Mouse (Mus musculus) forebrain, embryonic 13.5 days (tissue): Measurements from ENCODE around the gene Cpsf3. TPM values are rescaled to one million over a fixed set of nuclear protein-coding genes. Genes with fewer than 3 reads are reported as not detected.

Experiments
- ATAC-seq: fragments of 200-750 bp; cut with Nextera tagmentation; 2 replicates; pipeline ENCODE4 v1.8.0; 2017
- H3K27ac ChIP-seq: fragments of 300-500 bp; sonication (generic); 2 replicates; pipeline ENCODE4 v1.5.1; 2015; ENCODE audit warnings: inconsistent platforms, mild to moderate bottlenecking, moderate library complexity
- H3K27me3 ChIP-seq: fragments of 300-500 bp; sonication (generic); 2 replicates; pipeline ENCODE4 v1.6.1; 2015; ENCODE audit warnings: mild to moderate bottlenecking, inconsistent platforms
- H3K36me3 ChIP-seq: fragments of 300-500 bp; sonication (generic); 2 replicates; pipeline ENCODE4 v1.6.1; 2015; ENCODE audit warnings: mild to moderate bottlenecking, inconsistent platforms; ENCODE audit not compliant: poor library complexity, severe bottlenecking
- H3K4me1 ChIP-seq: fragments of 300-500 bp; sonication (generic); 2 replicates; pipeline ENCODE4 v1.6.1; 2015; ENCODE audit warnings: inconsistent platforms
- H3K4me2 ChIP-seq: fragments of 300-500 bp; sonication (generic); 2 replicates; pipeline ENCODE4 v1.6.1; 2015; ENCODE audit warnings: inconsistent platforms, mild to moderate bottlenecking, moderate library complexity
- H3K4me3 ChIP-seq: fragments of 300-500 bp; sonication (generic); 2 replicates; pipeline ENCODE4 v1.5.1; 2015; ENCODE audit warnings: mild to moderate bottlenecking, inconsistent platforms
- H3K9ac ChIP-seq: fragments of 300-500 bp; sonication (generic); 2 replicates; pipeline ENCODE4 v1.6.1; 2015; ENCODE audit warnings: mild to moderate bottlenecking, inconsistent platforms
- H3K9me3 ChIP-seq: fragments of 300-500 bp; sonication (generic); replicated peaks from 2 replicates; pipeline ENCODE4 v1.6.1; 2016; ENCODE audit warnings: inconsistent platforms
- WGBS: fragments of 180-500 bp; shearing (Covaris S2); methylation state at CpG from one replicate; pipeline ENCODE4 v1.1.7; 2015; 5-methylcytosine and 5-hydroxymethylcytosine counted together
- polyA plus RNA-seq: library from polyadenylated mRNA; unstranded; fragments of >200 nt; fragmentation: Nextera tagmentation; extraction: Ambion mirVana; gene quantifications from 2 replicates; pipeline ENCODE4 v1.2.1, GENCODE M21; 2015

Cpsf3 gene
- polyA plus RNA-seq, 1 experiment from 2014 or later, result 117 TPM

DNA sequence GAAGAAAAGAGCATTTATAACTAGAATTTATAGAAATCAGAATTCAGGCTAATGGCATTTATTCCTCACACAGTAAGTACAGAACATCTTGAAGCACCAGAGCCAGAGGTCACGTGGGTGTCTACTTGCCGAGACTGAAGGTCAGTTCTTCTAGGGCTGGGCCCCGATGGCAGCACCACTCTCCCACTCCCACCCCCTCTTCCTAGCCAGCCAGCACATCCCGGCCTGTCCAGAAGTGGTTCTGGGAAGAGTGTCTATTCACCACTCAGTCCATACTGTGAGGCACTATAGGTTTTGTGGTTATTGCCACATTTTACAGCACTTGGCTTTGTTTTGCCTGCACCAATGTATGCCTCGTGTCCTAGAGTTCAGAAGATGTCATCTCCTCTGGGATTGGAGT is 38.9 kb downstream of the Cpsf3 start:
- no peak overlapping the region for H3K4me3 ChIP-seq
- 88% methylated on average over 5 of the region's 5 CpGs for WGBS
- H3K9ac ChIP-seq, result no peak overlapping the region
- H3K9me3 ChIP-seq, result no peaks in the 10 kb centered on the region
- no peak overlapping the region for H3K27ac ChIP-seq
- no peak for ATAC-seq
- H3K4me2 ChIP-seq, result no peak overlapping the region
- H3K27me3 ChIP-seq, result no peaks in the 10 kb centered on the region
- H3K4me1 ChIP-seq, result no peaks in the 10 kb centered on the region
- peaks cover 74% of the 10 kb centered on the region for H3K36me3 ChIP-seq

DNA sequence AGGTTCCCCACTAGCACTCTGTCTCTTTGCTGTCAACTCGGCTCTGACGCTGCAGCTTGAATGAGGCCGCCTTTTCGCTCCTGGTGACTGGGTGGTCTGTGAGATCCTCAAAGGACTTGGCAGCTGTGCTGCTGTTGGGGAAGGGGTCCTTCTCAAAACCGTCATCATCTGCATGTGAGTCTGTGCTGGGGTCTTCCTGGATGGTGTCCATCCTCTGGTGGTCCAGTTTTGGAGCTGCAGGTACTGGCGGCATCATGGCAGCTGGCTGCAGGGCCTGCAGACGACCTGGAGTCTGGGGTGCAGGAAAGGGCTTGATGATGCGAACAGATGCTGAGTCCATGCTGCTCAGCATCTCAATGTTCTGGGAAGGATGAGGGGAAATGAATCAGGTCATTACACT is 40.1 kb downstream of the Cpsf3 start:
- H3K4me3 ChIP-seq, result no peak overlapping the region
- no peak overlapping the region for H3K4me2 ChIP-seq
- peaks cover 81% of the 10 kb centered on the region for H3K36me3 ChIP-seq
- H3K27ac ChIP-seq, result no peak overlapping the region
- H3K4me1 ChIP-seq, result no peaks in the 10 kb centered on the region
- no peaks in the 10 kb centered on the region for H3K9me3 ChIP-seq
- no peak for ATAC-seq
- no peak overlapping the region for H3K9ac ChIP-seq
- 93% methylated on average over 8 of the region's 8 CpGs for WGBS
- no peaks in the 10 kb centered on the region for H3K27me3 ChIP-seq

DNA sequence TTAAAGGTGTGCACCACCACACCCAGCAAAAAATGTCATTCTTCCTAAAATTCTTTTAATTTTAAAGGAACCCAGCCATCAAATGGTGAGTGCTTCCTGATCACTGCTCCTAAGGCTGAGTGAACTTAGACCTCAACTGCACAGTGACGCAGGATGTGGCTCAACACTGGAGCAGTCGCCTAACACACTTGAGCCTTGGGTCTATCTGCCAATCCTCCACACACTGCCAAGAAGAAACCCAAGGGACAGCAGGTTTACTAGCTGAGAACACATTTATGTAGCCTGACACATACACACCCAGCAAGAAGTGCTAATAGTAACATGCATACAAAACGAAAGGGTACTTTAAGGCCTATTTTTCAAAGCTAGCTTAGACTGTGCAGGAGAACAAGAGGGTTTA is 41.1 kb downstream of the Cpsf3 start:
- Histone ChIP-seq H3K36me3 (peaks cover 83% of the 10 kb centered on the region), H3K27me3 (no peaks in the 10 kb centered on the region), H3K9me3 (no peaks in the 10 kb centered on the region), H3K4me1 (no peaks in the 10 kb centered on the region), H3K9ac (no peak overlapping the region), H3K4me3 (no peak overlapping the region), H3K27ac (no peak overlapping the region), H3K4me2 (no peak overlapping the region)
- 95% methylated on average over 3 of the region's 3 CpGs for WGBS
- no peak for ATAC-seq

DNA sequence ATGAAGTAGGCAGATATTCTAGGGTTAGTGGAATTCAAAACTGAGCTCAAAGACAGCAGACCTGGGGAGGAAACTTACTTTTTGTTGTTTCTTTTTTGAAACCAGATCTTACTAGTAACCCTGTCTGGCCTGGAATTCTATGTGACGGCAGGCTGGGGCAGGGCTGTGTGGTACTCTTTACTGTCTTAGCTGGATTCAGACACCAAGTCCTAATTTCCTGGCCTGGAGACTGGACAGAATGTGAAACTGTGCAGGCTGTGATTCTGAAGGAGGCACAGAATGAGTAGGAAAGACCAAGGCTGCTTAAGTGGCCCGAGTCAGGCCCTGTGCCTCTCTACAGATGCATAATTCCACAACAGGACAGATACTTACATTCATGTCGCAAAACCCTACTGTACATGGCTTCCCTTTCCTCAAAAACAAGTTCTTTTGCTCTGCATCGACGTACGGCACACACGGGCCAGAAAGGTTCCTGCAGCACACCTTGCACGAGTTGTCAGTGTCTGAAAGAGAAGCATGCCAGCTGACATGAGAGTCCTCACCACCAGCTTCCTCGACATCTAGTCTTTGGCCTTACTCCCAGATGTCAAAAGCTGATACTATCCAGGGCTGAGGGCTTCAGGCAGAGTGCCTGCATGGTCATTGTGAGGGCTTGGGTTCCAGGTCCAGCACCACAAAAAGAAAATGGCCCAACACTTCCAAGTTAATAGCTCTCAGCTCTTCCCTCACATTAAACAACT is 44.6 kb downstream of the Cpsf3 start:
- Histone ChIP-seq H3K4me2 (no peak overlapping the region), H3K36me3 (peaks cover 89% of the 10 kb centered on the region), H3K27me3 (no peaks in the 10 kb centered on the region), H3K4me1 (no peaks in the 10 kb centered on the region), H3K27ac (no peak overlapping the region), H3K4me3 (no peak overlapping the region), H3K9ac (no peak overlapping the region), H3K9me3 (no peaks in the 10 kb centered on the region)
- 93% methylated on average over 9 of the region's 9 CpGs for WGBS
- ATAC-seq, result no peak

DNA sequence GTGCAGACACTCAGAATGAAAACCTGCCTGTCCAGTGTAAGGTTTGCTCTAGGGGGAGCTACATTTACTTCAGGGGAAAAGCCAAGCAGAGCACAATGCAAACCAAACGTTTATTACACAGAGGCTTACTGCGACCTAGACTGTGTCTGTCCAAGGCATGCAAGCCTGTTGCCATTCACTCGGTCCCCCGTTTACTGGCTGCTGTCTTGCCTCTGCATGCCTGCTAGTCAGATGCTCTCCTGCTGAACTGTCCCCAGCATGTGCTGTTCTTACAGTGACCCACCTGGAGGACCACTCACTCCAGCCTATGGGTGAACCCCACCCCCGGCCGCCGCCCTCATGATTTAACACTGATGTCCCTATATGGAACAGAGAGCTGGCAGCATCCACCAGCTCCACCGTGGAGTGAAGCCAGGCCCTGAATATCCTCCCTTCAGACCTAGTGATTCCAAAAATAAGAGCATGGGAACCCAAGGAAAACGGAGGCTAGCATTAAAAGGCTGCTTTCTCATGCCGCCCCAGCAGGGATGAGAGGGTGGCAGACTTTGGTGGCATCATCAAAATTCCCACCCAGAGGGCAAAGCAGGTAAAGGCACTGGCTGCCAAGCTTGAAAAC is 45.9 kb downstream of the Cpsf3 start:
- no peak overlapping the region for H3K4me2 ChIP-seq
- H3K9ac ChIP-seq, result no peak overlapping the region
- H3K4me1 ChIP-seq, result no peaks in the 10 kb centered on the region
- peaks cover 88% of the 10 kb centered on the region for H3K36me3 ChIP-seq
- H3K27ac ChIP-seq, result no peak overlapping the region
- ATAC-seq, result no peak
- H3K9me3 ChIP-seq, result no peaks in the 10 kb centered on the region
- no peak overlapping the region for H3K4me3 ChIP-seq
- WGBS, result 89% methylated on average over 10 of the region's 10 CpGs
- H3K27me3 ChIP-seq, result no peaks in the 10 kb centered on the region

DNA sequence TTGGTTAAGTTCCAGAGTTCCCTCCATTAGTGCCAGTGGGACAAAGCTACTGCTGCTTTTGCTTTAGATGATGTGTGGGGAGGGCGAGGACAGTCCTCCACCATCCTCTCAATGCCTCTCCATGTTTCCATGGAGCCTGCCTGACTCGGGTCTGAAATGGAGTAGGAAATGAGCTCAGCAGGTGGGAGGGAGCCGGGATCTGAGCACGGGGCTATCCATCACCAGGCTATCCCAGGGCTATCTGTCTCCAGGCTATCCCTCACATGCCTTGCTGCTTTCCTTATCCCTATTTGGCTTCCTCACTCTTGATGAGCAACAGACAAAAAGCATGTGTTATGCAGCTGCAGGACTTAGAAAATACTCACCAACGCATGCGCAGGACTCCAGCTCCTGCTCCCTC is 46.5 kb downstream of the Cpsf3 start:
- WGBS, result 83% methylated on average over 6 of the region's 6 CpGs
- no peak overlapping the region for H3K4me2 ChIP-seq
- H3K9ac ChIP-seq, result no peak overlapping the region
- no peaks in the 10 kb centered on the region for H3K4me1 ChIP-seq
- no peak for ATAC-seq
- no peak overlapping the region for H3K27ac ChIP-seq
- no peak overlapping the region for H3K4me3 ChIP-seq
- H3K9me3 ChIP-seq, result no peaks in the 10 kb centered on the region
- peaks cover 87% of the 10 kb centered on the region for H3K36me3 ChIP-seq
- H3K27me3 ChIP-seq, result no peaks in the 10 kb centered on the region

DNA sequence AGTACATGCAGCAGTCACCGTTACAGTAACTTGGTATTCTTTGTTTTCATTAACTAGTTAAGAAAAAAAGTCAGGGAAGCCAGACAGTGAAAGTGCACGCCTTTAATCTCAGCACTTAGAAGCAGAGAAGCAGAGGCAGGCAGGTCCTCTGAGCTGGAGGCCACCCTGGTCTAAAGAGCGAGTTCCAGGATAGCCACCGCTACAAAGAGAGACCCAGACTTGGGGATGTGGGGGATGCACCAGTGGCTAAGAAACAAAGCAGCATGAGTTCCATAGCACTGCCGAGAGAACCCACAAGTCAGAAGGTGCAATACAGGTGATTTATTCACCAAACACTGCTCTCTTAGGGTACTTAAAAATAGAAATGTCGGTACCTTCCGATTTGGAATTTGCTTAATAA is 47.8 kb downstream of the Cpsf3 start:
- Histone ChIP-seq H3K9ac (no peak overlapping the region), H3K4me1 (no peaks in the 10 kb centered on the region), H3K4me3 (no peak overlapping the region), H3K27ac (no peak overlapping the region), H3K36me3 (peaks cover 75% of the 10 kb centered on the region), H3K9me3 (no peaks in the 10 kb centered on the region), H3K4me2 (no peak overlapping the region), H3K27me3 (no peaks in the 10 kb centered on the region)
- no peak for ATAC-seq
- 94% methylated on average over 7 of the region's 7 CpGs for WGBS

DNA sequence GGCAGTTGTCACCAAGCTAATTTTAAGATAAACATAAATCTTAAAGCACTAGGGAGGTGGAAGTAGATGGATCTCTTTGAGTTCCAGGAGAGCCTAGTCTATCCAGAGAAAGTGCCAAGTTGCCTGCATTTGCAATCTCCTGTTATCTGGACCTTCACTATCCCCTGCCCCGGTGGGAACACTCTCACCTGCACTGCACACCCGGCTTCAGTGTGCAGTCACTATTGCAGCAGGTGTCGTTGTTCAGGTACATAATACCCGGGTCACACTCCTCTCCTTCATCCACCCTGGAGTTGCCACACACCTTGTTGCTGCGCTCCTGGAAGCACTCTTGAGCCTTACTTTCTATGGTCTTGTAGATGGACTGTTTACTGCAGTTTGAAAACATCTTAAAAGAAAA is 48.6 kb downstream of the Cpsf3 start:
- no peak overlapping the region for H3K4me2 ChIP-seq
- WGBS, result 96% methylated on average over 5 of the region's 5 CpGs
- no peak overlapping the region for H3K4me3 ChIP-seq
- H3K27me3 ChIP-seq, result no peaks in the 10 kb centered on the region
- no peak overlapping the region for H3K27ac ChIP-seq
- no peak for ATAC-seq
- no peaks in the 10 kb centered on the region for H3K4me1 ChIP-seq
- peaks cover 73% of the 10 kb centered on the region for H3K36me3 ChIP-seq
- no peak overlapping the region for H3K9ac ChIP-seq
- H3K9me3 ChIP-seq, result no peaks in the 10 kb centered on the region

DNA sequence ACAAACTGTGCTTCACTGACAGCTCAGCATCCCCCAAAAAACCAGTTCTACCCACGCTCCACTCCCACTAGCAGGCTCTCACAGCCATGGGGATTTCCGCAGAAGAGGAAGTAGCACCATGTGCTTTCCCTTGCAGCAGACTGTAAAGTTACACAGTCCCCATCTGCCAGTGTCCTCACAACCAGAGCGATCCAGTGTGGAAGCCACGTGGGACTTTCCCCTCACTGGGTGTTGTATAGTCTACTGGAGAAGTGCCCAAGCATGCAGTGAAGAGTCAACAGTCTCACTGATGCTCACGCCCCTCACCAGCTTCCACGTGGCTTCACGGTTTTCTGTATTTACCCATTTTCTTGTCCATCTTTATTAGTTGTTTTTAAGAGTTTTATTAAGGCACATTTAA is 50.7 kb downstream of the Cpsf3 start:
- no peaks in the 10 kb centered on the region for H3K9me3 ChIP-seq
- H3K27me3 ChIP-seq, result no peaks in the 10 kb centered on the region
- H3K4me1 ChIP-seq, result no peaks in the 10 kb centered on the region
- no peak overlapping the region for H3K4me2 ChIP-seq
- no peak for ATAC-seq
- H3K36me3 ChIP-seq, result peaks cover 71% of the 10 kb centered on the region
- 87% methylated on average over 7 of the region's 7 CpGs for WGBS
- H3K27ac ChIP-seq, result no peak overlapping the region
- no peak overlapping the region for H3K9ac ChIP-seq
- H3K4me3 ChIP-seq, result no peak overlapping the region

DNA sequence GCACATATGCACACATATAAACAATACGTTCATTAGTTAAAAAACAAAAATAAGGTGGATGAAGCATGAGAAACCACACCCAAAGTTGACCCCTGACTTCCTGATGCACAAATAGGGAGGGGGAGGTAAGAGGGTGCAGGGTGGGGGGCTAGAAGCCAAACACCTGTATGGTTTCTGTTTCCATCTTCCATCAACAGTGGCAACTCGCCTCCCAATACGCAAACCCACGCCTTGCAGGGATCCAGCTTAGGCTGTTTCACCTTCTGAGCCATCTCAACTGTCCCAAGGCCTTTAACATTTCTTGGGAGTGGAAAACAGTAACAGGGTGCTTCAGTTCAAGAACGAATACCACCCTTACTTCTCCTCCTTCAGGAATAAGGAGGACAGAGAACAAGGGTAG is 52.0 kb downstream of the Cpsf3 start:
- ATAC-seq, result no peak

DNA sequence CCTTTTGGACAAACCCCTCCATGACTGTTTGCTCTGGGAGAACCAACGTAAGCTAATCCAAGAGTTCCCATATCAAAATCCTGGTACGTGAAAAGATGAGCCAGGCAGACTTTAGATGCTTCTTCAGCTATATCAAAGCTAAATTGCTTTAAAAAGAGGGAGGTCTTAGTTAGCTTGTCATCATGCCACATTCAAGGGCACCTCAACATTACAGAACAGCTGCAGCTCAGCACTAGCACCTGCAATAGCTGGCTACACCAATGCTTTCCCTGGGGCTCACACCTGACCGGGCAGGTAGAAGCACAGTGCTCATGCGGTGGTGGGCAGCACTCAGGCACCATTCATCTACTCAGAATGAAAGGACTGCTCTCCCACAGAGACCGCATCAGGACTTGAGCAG is 55.5 kb downstream of the Cpsf3 start:
- Histone ChIP-seq H3K9me3 (no peaks in the 10 kb centered on the region), H3K27me3 (no peaks in the 10 kb centered on the region), H3K4me1 (no peaks in the 10 kb centered on the region), H3K36me3 (peaks cover 51% of the 10 kb centered on the region), H3K27ac (no peak overlapping the region), H3K4me3 (no peak overlapping the region), H3K4me2 (no peak overlapping the region), H3K9ac (no peak overlapping the region)
- WGBS, result 96% methylated on average over 5 of the region's 5 CpGs
- ATAC-seq, result no peak

More for the DNA sequence above, 52.0 kb downstream of the Cpsf3 start:
- H3K4me1 ChIP-seq, result no peaks in the 10 kb centered on the region
- WGBS, result 96% methylated on average over 5 of the region's 5 CpGs
- no peak overlapping the region for H3K27ac ChIP-seq
- H3K36me3 ChIP-seq, result peaks cover 67% of the 10 kb centered on the region
- no peak overlapping the region for H3K9ac ChIP-seq
- no peak overlapping the region for H3K4me3 ChIP-seq
- no peaks in the 10 kb centered on the region for H3K9me3 ChIP-seq
- H3K4me2 ChIP-seq, result no peak overlapping the region
- no peaks in the 10 kb centered on the region for H3K27me3 ChIP-seq

DNA sequence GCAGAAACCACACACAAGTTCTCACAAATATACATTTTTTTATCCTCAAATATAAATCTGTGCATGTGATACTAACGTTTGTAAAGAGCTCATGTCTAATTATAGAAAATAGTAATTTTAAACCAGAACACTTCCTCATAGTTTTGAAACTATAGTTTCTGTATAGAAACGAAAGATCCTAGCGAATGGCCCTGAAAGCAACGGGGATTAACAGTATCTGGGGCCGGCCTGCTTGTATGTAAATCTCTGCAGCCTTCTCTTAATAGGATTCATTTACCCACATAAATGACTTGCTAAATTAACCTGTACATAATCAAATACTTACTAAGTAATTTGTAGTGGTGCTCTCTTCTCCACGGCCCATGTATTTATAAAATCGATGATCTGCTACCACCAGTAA is 61.8 kb downstream of the Cpsf3 start:
- ATAC-seq, result no peak
- 82% methylated on average over 7 of the region's 7 CpGs for WGBS

More for the DNA sequence above, 61.8 kb downstream of the Cpsf3 start:
- no peaks in the 10 kb centered on the region for H3K9me3 ChIP-seq
- no peak overlapping the region for H3K4me2 ChIP-seq
- H3K9ac ChIP-seq, result no peak overlapping the region
- H3K36me3 ChIP-seq, result peaks cover 45% of the 10 kb centered on the region
- no peak overlapping the region for H3K27ac ChIP-seq
- H3K4me3 ChIP-seq, result no peak overlapping the region
- H3K4me1 ChIP-seq, result no peaks in the 10 kb centered on the region
- H3K27me3 ChIP-seq, result no peaks in the 10 kb centered on the region
